Mouse (Mus musculus) midbrain, embryonic 14.5 days (tissue): ENCODE data around the gene Gm15114. TPM values are rescaled to one million over a fixed set of nuclear protein-coding genes. Genes with fewer than 3 reads are reported as not detected.
"Not testable (repeated sequence)": the region's sequence is repeated elsewhere in the genome, so short reads cannot be mapped to it uniquely, and the experiment has no call there.

Source experiments
- ATAC-seq: fragments of 200-750 bp; cut with Nextera tagmentation; 2 replicates; pipeline ENCODE4 v1.8.0; 2017; ENCODE audit warnings: moderate number of reproducible peaks, moderate library complexity; ENCODE audit not compliant: low FRiP score, low TSS enrichment
- DNase-seq: peaks from one replicate; pipeline ENCODE4 v3.0.0-alpha.2; 2015
- H3K27ac ChIP-seq: fragments of 300-500 bp; sonication (generic); replicated peaks from 2 replicates; pipeline ENCODE4 v1.5.1; 2014; ENCODE audit warnings: mild to moderate bottlenecking, low read depth, low read length, moderate library complexity
- H3K27me3 ChIP-seq: fragments of 300-500 bp; sonication (generic); 2 replicates; pipeline ENCODE4 v1.6.1; 2014; ENCODE audit warnings: low read length, control low read depth, mixed read lengths; ENCODE audit not compliant: control insufficient read depth, insufficient read depth
- H3K36me3 ChIP-seq: fragments of 300-500 bp; sonication (generic); 2 replicates; pipeline ENCODE4 v1.6.1; 2014; ENCODE audit warnings: low read length, control low read depth; ENCODE audit not compliant: control insufficient read depth, insufficient read depth
- H3K4me1 ChIP-seq: fragments of 300-500 bp; sonication (generic); 2 replicates; pipeline ENCODE4 v1.6.1; 2014; ENCODE audit warnings: mild to moderate bottlenecking, antibody characterized with exemption, low read length, control low read depth; ENCODE audit not compliant: control insufficient read depth, insufficient read depth
- H3K4me2 ChIP-seq: fragments of 300-500 bp; sonication (generic); 2 replicates; pipeline ENCODE4 v1.6.1; 2014; ENCODE audit warnings: mild to moderate bottlenecking, low read length, moderate library complexity
- H3K4me3 ChIP-seq: fragments of 300-500 bp; sonication (generic); replicated peaks from 2 replicates; pipeline ENCODE4 v1.5.1; 2014; ENCODE audit warnings: low read depth, low read length
- H3K9ac ChIP-seq: fragments of 300-500 bp; sonication (generic); replicated peaks from 2 replicates; pipeline ENCODE4 v1.6.1; 2014; ENCODE audit warnings: mild to moderate bottlenecking, low read length, moderate library complexity
- H3K9me3 ChIP-seq: fragments of 300-500 bp; sonication (generic); 2 replicates; pipeline ENCODE4 v1.6.1; 2016; ENCODE audit warnings: low read length, control low read depth, mixed read lengths; ENCODE audit not compliant: control insufficient read depth
- WGBS: fragments of 180-500 bp; shearing (Covaris S2); extraction: QIAGEN DNeasy Blood & Tissue Kit; methylation state at CpG from one replicate; pipeline ENCODE4 v1.1.7; 2014; 5-methylcytosine and 5-hydroxymethylcytosine counted together
- polyA plus RNA-seq: library from polyadenylated mRNA; unstranded; fragments of >200 nt; fragmentation: Nextera tagmentation; extraction: Ambion mirVana; gene quantifications from 2 replicates; pipeline ENCODE4 v1.2.1, GENCODE M21; 2014

Gene Gm15114
- polyA plus RNA-seq: not detected in 2 replicates

- not testable (repeated sequence) for H3K27me3 ChIP-seq, H3K36me3 ChIP-seq, H3K4me2 ChIP-seq, ATAC-seq, H3K27ac ChIP-seq, H3K9me3 ChIP-seq, H3K4me3 ChIP-seq, DNase-seq, H3K9ac ChIP-seq, H3K4me1 ChIP-seq
- WGBS: no CpG with 5 or more reads among the region's 1 CpGs
Observed at GRCm38 (mm10) chrX:148488649-148489048, at the start of gene Gm15114. Gm15114 (plus strand) TSS chrX:148488949.

Other genes with a start within 250 kb of the Gm15114 start
- gene Gm8334, start 126.2 kb downstream of the Gm15114 start, polyA plus RNA-seq: not detected in 2 replicates
- not detected in 2 replicates for gene Gm15127, start 174.6 kb downstream of the Gm15114 start, polyA plus RNA-seq